Comparison of ENCODE assay signal across 26 mouse cellular contexts in the genomic region with DNA sequence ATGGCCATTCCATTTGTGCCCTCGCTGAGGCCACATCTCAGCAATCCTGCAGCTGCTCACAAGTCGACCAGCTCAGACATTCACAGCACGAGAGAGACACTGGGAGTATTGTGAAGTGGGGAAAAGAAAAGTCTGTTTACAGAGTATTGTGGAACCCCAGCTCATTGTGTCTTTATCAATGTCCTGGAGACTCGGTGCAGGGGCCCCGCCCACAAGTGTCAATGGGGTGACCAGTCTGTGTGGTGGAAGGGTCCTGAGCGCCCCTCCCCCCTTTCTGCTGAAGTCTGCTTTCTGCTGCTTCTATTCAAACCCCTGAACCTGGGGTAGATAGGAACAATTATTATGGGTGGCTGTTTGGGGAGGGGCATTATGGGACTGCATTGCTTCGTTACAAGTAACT. TPM values are rescaled to one million over a fixed set of nuclear protein-coding genes. Genes with fewer than 3 reads are reported as not detected.
DNase-seq lines count a peak whose midpoint lies in the region; ATAC-seq and TF ChIP-seq lines count a peak whose summit lies in the region.
"Had no signal": no experiment of that assay in that cellular context is flagged by ENCODE, and none has a peak within 500 bp of the region (broad histone marks: within the 10 kb centered on the region; RNA-seq: fewer than 3 reads in every experiment).

No protein-coding gene starts in this region.

- WGBS in forebrain, embryonic 11.5 days, result 23% methylated on average over 7 of the region's 7 CpGs
- WGBS in forebrain, embryonic 13.5 days, result 18% methylated on average over 7 of the region's 7 CpGs
- WGBS in midbrain, embryonic 11.5 days, result 25% methylated on average over 7 of the region's 7 CpGs
- WGBS in midbrain, postnatal 0 days, result 30% methylated on average over 7 of the region's 7 CpGs
- WGBS in embryonic facial prominence, embryonic 11.5 days, result 41% methylated on average over 7 of the region's 7 CpGs

- ATAC-seq in forebrain, embryonic 11.5 days (replicated peaks; ENCODE audit: low FRiP score), result peak; percentile 77
- no peak for ATAC-seq in forebrain, embryonic 13.5 days
- peak; percentile 80 for ATAC-seq in midbrain, embryonic 11.5 days (ENCODE audit: low FRiP score)
- no peak for ATAC-seq in midbrain, postnatal 0 days (ENCODE audit: low FRiP score)
- ATAC-seq in embryonic facial prominence, embryonic 11.5 days (replicated peaks; ENCODE audit: insufficient number of reproducible peaks, low FRiP score, low TSS enrichment, low read depth), result peak; percentile 48
- ATAC-seq: forebrain, embryonic 16.5 days; intestine, postnatal 0 days had no signal

- peaks cover 16% of the 10 kb centered on the region for H3K4me1 ChIP-seq in forebrain, embryonic 11.5 days (replicated peaks; ENCODE audit: control insufficient read depth, insufficient read depth, low read length)
- H3K4me1 ChIP-seq in forebrain, embryonic 13.5 days, result peaks cover 17% of the 10 kb centered on the region
- H3K4me1 ChIP-seq in midbrain, embryonic 11.5 days (ENCODE audit: control insufficient read depth, insufficient read depth, low read length), result peaks cover 24% of the 10 kb centered on the region
- H3K4me1 ChIP-seq in midbrain, postnatal 0 days (ENCODE audit: insufficient read depth, low read length), result no peaks in the 10 kb centered on the region
- H3K4me1 ChIP-seq in embryonic facial prominence, embryonic 11.5 days (ENCODE audit: control insufficient read depth, insufficient read depth, low read length), result no peaks in the 10 kb centered on the region
- H3K4me1 ChIP-seq: kidney, embryonic 15.5 days; limb, embryonic 12.5 days had no signal

- H3K9me3 ChIP-seq in forebrain, embryonic 11.5 days (ENCODE audit: control insufficient read depth, low read length), result no peaks in the 10 kb centered on the region
- H3K9me3 ChIP-seq in forebrain, embryonic 13.5 days (replicated peaks), result no peaks in the 10 kb centered on the region
- no peaks in the 10 kb centered on the region for H3K9me3 ChIP-seq in midbrain, embryonic 11.5 days (ENCODE audit: control insufficient read depth, low read length)
- H3K9me3 ChIP-seq in midbrain, postnatal 0 days (ENCODE audit: low read length), result no peaks in the 10 kb centered on the region
- H3K9me3 ChIP-seq in embryonic facial prominence, embryonic 11.5 days (replicated peaks; ENCODE audit: control insufficient read depth, low read length), result no peaks in the 10 kb centered on the region
- H3K9me3 ChIP-seq: G1E; kidney, embryonic 15.5 days; limb, embryonic 12.5 days; liver, embryonic 13.5 days had no signal

- TF ChIP-seq CTCF in midbrain, postnatal 0 days (IDR thresholded peaks at IDR 0.05), result no peak
- no peak for TF ChIP-seq CTCF in brain, embryonic 14.5 days (IDR thresholded peaks at IDR 0.05; ENCODE audit: borderline replicate concordance, extremely low read depth, insufficient read depth, insufficient read length)

- intact Hi-C loops in left cerebral cortex, postnatal 36 days (cut with DNase I), result no loop called here

- no peak overlapping the region for H3K4me3 ChIP-seq in forebrain, embryonic 11.5 days (ENCODE audit: low read depth, low read length)
- no peak overlapping the region for H3K4me3 ChIP-seq in forebrain, embryonic 13.5 days
- H3K4me3 ChIP-seq in midbrain, embryonic 11.5 days (ENCODE audit: low read depth, low read length), result no peak overlapping the region
- H3K4me3 ChIP-seq in midbrain, postnatal 0 days (ENCODE audit: low read depth, low read length), result no peak overlapping the region
- H3K4me3 ChIP-seq in embryonic facial prominence, embryonic 11.5 days (ENCODE audit: low read depth, low read length), result no peak overlapping the region
- H3K4me3 ChIP-seq: kidney, embryonic 15.5 days; limb, embryonic 12.5 days; liver, embryonic 13.5 days had no signal

- TF ChIP-seq POLR2A in brain, embryonic 14.5 days (IDR thresholded peaks at IDR 0.05; ENCODE audit: borderline replicate concordance, extremely low read depth, insufficient read depth, insufficient read length, poor library complexity, severe bottlenecking), result no peak

- H3K4me2 ChIP-seq in forebrain, embryonic 11.5 days (ENCODE audit: low read depth, low read length, severe bottlenecking), result 0 out of 2 replicates have a peak overlapping the region, but pooled peaks have one; percentile 6
- no peak overlapping the region for H3K4me2 ChIP-seq in forebrain, embryonic 13.5 days
- H3K4me2 ChIP-seq in midbrain, embryonic 11.5 days, result no peak overlapping the region; the same call in 1 of the 2 replicates
- no peak overlapping the region for H3K4me2 ChIP-seq in midbrain, postnatal 0 days (ENCODE audit: low read depth, low read length, poor library complexity, severe bottlenecking)
- H3K4me2 ChIP-seq in embryonic facial prominence, embryonic 11.5 days (ENCODE audit: low read depth, low read length), result no peak overlapping the region
- H3K4me2 ChIP-seq: kidney, embryonic 15.5 days; limb, embryonic 12.5 days; liver, embryonic 13.5 days; lung, embryonic 14.5 days had no signal

- H3K9ac ChIP-seq in forebrain, embryonic 11.5 days (ENCODE audit: low read length), result no peak overlapping the region
- no peak overlapping the region for H3K9ac ChIP-seq in forebrain, embryonic 13.5 days
- no peak overlapping the region for H3K9ac ChIP-seq in midbrain, embryonic 11.5 days (ENCODE audit: low read length)
- no peak overlapping the region for H3K9ac ChIP-seq in midbrain, postnatal 0 days (replicated peaks; ENCODE audit: low read length, poor library complexity, severe bottlenecking)
- H3K9ac ChIP-seq in embryonic facial prominence, embryonic 11.5 days (replicated peaks; ENCODE audit: low read length), result no peak overlapping the region
- H3K9ac ChIP-seq: kidney, embryonic 15.5 days; limb, embryonic 12.5 days; liver, embryonic 13.5 days; lung, embryonic 14.5 days had no signal

- H3K27me3 ChIP-seq in forebrain, embryonic 11.5 days (ENCODE audit: control insufficient read depth, insufficient read depth, low read length), result no peaks in the 10 kb centered on the region
- no peaks in the 10 kb centered on the region for H3K27me3 ChIP-seq in forebrain, embryonic 13.5 days
- no peaks in the 10 kb centered on the region for H3K27me3 ChIP-seq in midbrain, embryonic 11.5 days (ENCODE audit: control insufficient read depth, insufficient read depth, low read length)
- no peaks in the 10 kb centered on the region for H3K27me3 ChIP-seq in midbrain, postnatal 0 days (ENCODE audit: insufficient read depth, low read length)
- no peaks in the 10 kb centered on the region for H3K27me3 ChIP-seq in embryonic facial prominence, embryonic 11.5 days (ENCODE audit: control insufficient read depth, insufficient read depth, low read length)
- H3K27me3 ChIP-seq: kidney, embryonic 15.5 days; limb, embryonic 12.5 days had no signal

- peaks cover 2% of the 10 kb centered on the region; the same call in 1 of the 2 replicates for H3K36me3 ChIP-seq in forebrain, embryonic 11.5 days (ENCODE audit: control insufficient read depth, insufficient read depth, low read length)
- peaks cover 96% of the 10 kb centered on the region for H3K36me3 ChIP-seq in forebrain, embryonic 13.5 days (ENCODE audit: poor library complexity, severe bottlenecking)
- peaks cover 15% of the 10 kb centered on the region for H3K36me3 ChIP-seq in midbrain, embryonic 11.5 days (ENCODE audit: control insufficient read depth, insufficient read depth, low read length)
- peaks cover 51% of the 10 kb centered on the region for H3K36me3 ChIP-seq in midbrain, postnatal 0 days (ENCODE audit: insufficient read depth, low read length)
- no peaks in the 10 kb centered on the region for H3K36me3 ChIP-seq in embryonic facial prominence, embryonic 11.5 days (replicated peaks; ENCODE audit: control insufficient read depth, insufficient read depth, low read depth, low read length)
- H3K36me3 ChIP-seq: G1E; kidney, embryonic 15.5 days; limb, embryonic 12.5 days; liver, embryonic 13.5 days had no signal

- peak; percentile 69 for DNase-seq in forebrain, embryonic 11.5 days (ENCODE audit: low spot score)
- peak; percentile 90 for DNase-seq in midbrain, embryonic 11.5 days (ENCODE audit: low spot score, missing footprints)
- no peak for DNase-seq in midbrain, postnatal 0 days (ENCODE audit: low spot score)
- peak; percentile 33 for DNase-seq in brain, embryonic 14.5 days (ENCODE audit: low read depth)
- DNase-seq in embryonic facial prominence, embryonic 11.5 days (ENCODE audit: low spot score), result no peak
- DNase-seq in left cerebral cortex, postnatal 36 days (ENCODE audit: low spot score in 2 of 2), result no peak
- no peak for DNase-seq in yolk sac, embryonic 10.5 days (ENCODE audit: low spot score)
- DNase-seq: adrenal gland, postnatal 14 days; cerebellum, adult 8-10 months; gastrocnemius, postnatal 36 days; kidney, postnatal 4 days; liver, embryonic 13.5 days; lung, embryonic 14.5 days; lung, postnatal 36 days; thymus, postnatal 36 days had no signal

- H3K27ac ChIP-seq in forebrain, embryonic 11.5 days (ENCODE audit: low read depth, low read length), result peak overlapping the region; percentile 26; the same call in 1 of the 2 replicates
- H3K27ac ChIP-seq in forebrain, embryonic 13.5 days, result no peak overlapping the region
- H3K27ac ChIP-seq in midbrain, embryonic 11.5 days (ENCODE audit: low read depth, low read length), result peak overlapping the region; percentile 48
- H3K27ac ChIP-seq in midbrain, postnatal 0 days (ENCODE audit: low read depth, low read length), result no peak overlapping the region
- no peak overlapping the region for H3K27ac ChIP-seq in embryonic facial prominence, embryonic 11.5 days (replicated peaks; ENCODE audit: low read depth, low read length)
- H3K27ac ChIP-seq: kidney, embryonic 15.5 days; limb, embryonic 12.5 days; liver, embryonic 13.5 days had no signal

RNA-seq across cellular contexts. Expression of a gene that starts 23.4 kb away (rescaled TPM):
- polyA plus RNA-seq in forebrain, embryonic 11.5 days (2014; fragmentation: Nextera tagmentation; extraction: Ambion mirVana), result 53.5 and 60.0 TPM in 2 replicates
- 63.7 and 66.4 TPM in 2 replicates for polyA plus RNA-seq in forebrain, embryonic 13.5 days (2015; fragmentation: Nextera tagmentation; extraction: Ambion mirVana)
- polyA plus RNA-seq in midbrain, embryonic 11.5 days (2014; fragmentation: Nextera tagmentation; extraction: Ambion mirVana), result 49.8 and 53.9 TPM in 2 replicates
- 215 and 239 TPM in 2 replicates for total RNA-seq in midbrain, postnatal 0 days (2014; rRNA removed)
- polyA plus RNA-seq in midbrain, postnatal 0 days (2015; fragmentation: Nextera tagmentation; extraction: Ambion mirVana), result 75.2 and 78.7 TPM in 2 replicates
- 203 and 265 TPM in 2 replicates for polyA plus RNA-seq in brain, embryonic 14.5 days (2012; rRNA removed)
- 11.2 and 13.7 TPM in 2 replicates for polyA plus RNA-seq in embryonic facial prominence, embryonic 11.5 days (2014; fragmentation: Nextera tagmentation; extraction: Ambion mirVana)
- 100 to 1,000 TPM; 155 to 158 TPM for total RNA-seq in left cerebral cortex, postnatal 36 days (2021)
- total RNA-seq: common myeloid progenitor, adult 5-6 weeks; hematopoietic stem cell, adult 5-6 weeks; megakaryocyte-erythroid progenitor cell, adult 5-6 weeks had no signal

RNA-seq across cellular contexts. Expression of a gene that starts 25.9 kb away (rescaled TPM):
- polyA plus RNA-seq in forebrain, embryonic 11.5 days (2014; fragmentation: Nextera tagmentation; extraction: Ambion mirVana), result 86.9 and 94.3 TPM in 2 replicates
- polyA plus RNA-seq in forebrain, embryonic 13.5 days (2015; fragmentation: Nextera tagmentation; extraction: Ambion mirVana), result 84.2 and 89.6 TPM in 2 replicates
- 85.5 and 86.9 TPM in 2 replicates for polyA plus RNA-seq in midbrain, embryonic 11.5 days (2014; fragmentation: Nextera tagmentation; extraction: Ambion mirVana)
- total RNA-seq in midbrain, postnatal 0 days (2014; rRNA removed), result 71.9 and 85.8 TPM in 2 replicates
- polyA plus RNA-seq in midbrain, postnatal 0 days (2015; fragmentation: Nextera tagmentation; extraction: Ambion mirVana), result 62.8 and 64.9 TPM in 2 replicates
- polyA plus RNA-seq in brain, embryonic 14.5 days (2012; rRNA removed), result 121 and 126 TPM in 2 replicates
- polyA plus RNA-seq in embryonic facial prominence, embryonic 11.5 days (2014; fragmentation: Nextera tagmentation; extraction: Ambion mirVana), result 79.9 and 88.1 TPM in 2 replicates
- total RNA-seq in left cerebral cortex, postnatal 36 days (2021), result 10 to 100 TPM; 92.6 to 98.6 TPM

RNA-seq across cellular contexts. Expression of a gene that starts 26.0 kb away (rescaled TPM):
- polyA plus RNA-seq in forebrain, embryonic 11.5 days (2014; fragmentation: Nextera tagmentation; extraction: Ambion mirVana), result 4.2 and 6.9 TPM in 2 replicates
- polyA plus RNA-seq in forebrain, embryonic 13.5 days (2015; fragmentation: Nextera tagmentation; extraction: Ambion mirVana), result 4.0 and 4.6 TPM in 2 replicates
- polyA plus RNA-seq in midbrain, embryonic 11.5 days (2014; fragmentation: Nextera tagmentation; extraction: Ambion mirVana), result 4.7 and 6.3 TPM in 2 replicates
- total RNA-seq in midbrain, postnatal 0 days (2014; rRNA removed), result 4.3 and 5.8 TPM in 2 replicates
- polyA plus RNA-seq in midbrain, postnatal 0 days (2015; fragmentation: Nextera tagmentation; extraction: Ambion mirVana), result 5.0 and 5.1 TPM in 2 replicates
- polyA plus RNA-seq in brain, embryonic 14.5 days (2012; rRNA removed), result 5.2 and 6.7 TPM in 2 replicates
- polyA plus RNA-seq in embryonic facial prominence, embryonic 11.5 days (2014; fragmentation: Nextera tagmentation; extraction: Ambion mirVana), result 2.6 and 2.9 TPM in 2 replicates
- total RNA-seq in left cerebral cortex, postnatal 36 days (2021), result 10 to 100 TPM in 1 of 2 experiments, 1 to 10 TPM in 1; 6.8 to 10.0 TPM
- total RNA-seq: common myeloid progenitor, adult 5-6 weeks; hematopoietic stem cell, adult 5-6 weeks; megakaryocyte-erythroid progenitor cell, adult 5-6 weeks had no signal
- polyA plus RNA-seq: liver, embryonic 13.5 days; small intestine, adult 2 months had no signal

RNA-seq across cellular contexts. Expression of a gene that starts 39.2 kb away (rescaled TPM):
- polyA plus RNA-seq in forebrain, embryonic 11.5 days (2014; fragmentation: Nextera tagmentation; extraction: Ambion mirVana), result 1.1 and 3.4 TPM in 2 replicates
- polyA plus RNA-seq in forebrain, embryonic 13.5 days (2015; fragmentation: Nextera tagmentation; extraction: Ambion mirVana), result 1.1 and 1.2 TPM in 2 replicates
- polyA plus RNA-seq in midbrain, embryonic 11.5 days (2014; fragmentation: Nextera tagmentation; extraction: Ambion mirVana), result 0.97 and 2.2 TPM in 2 replicates
- 0.76 and 2.8 TPM in 2 replicates for total RNA-seq in midbrain, postnatal 0 days (2014; rRNA removed)
- polyA plus RNA-seq in midbrain, postnatal 0 days (2015; fragmentation: Nextera tagmentation; extraction: Ambion mirVana), result 0.85 and 1.1 TPM in 2 replicates
- polyA plus RNA-seq in brain, embryonic 14.5 days (2012; rRNA removed), result 1.8 and 2.3 TPM in 2 replicates
- 1.0 and 1.3 TPM in 2 replicates for polyA plus RNA-seq in embryonic facial prominence, embryonic 11.5 days (2014; fragmentation: Nextera tagmentation; extraction: Ambion mirVana)
- total RNA-seq in left cerebral cortex, postnatal 36 days (2021), result 1 to 10 TPM; 1.7 to 2.5 TPM
- total RNA-seq: common myeloid progenitor, adult 5-6 weeks; hematopoietic stem cell, adult 5-6 weeks; megakaryocyte-erythroid progenitor cell, adult 5-6 weeks had no signal
- polyA plus RNA-seq: G1E had no signal

RNA-seq across cellular contexts. Expression of a gene that starts 42.6 kb away (rescaled TPM):
- not detected in 2 replicates for polyA plus RNA-seq in forebrain, embryonic 11.5 days (2014; fragmentation: Nextera tagmentation; extraction: Ambion mirVana)
- polyA plus RNA-seq in forebrain, embryonic 13.5 days (2015; fragmentation: Nextera tagmentation; extraction: Ambion mirVana), result not detected in 2 replicates
- polyA plus RNA-seq in midbrain, embryonic 11.5 days (2014; fragmentation: Nextera tagmentation; extraction: Ambion mirVana), result not detected in 2 replicates
- total RNA-seq in midbrain, postnatal 0 days (2014; rRNA removed), result 4.1 TPM in 1 of 2 replicates, not detected in the other
- polyA plus RNA-seq in midbrain, postnatal 0 days (2015; fragmentation: Nextera tagmentation; extraction: Ambion mirVana), result 0.25 and 0.36 TPM in 2 replicates
- not detected in 2 replicates for polyA plus RNA-seq in brain, embryonic 14.5 days (2012; rRNA removed)
- not detected in 2 replicates for polyA plus RNA-seq in embryonic facial prominence, embryonic 11.5 days (2014; fragmentation: Nextera tagmentation; extraction: Ambion mirVana)
- 1 to 10 TPM; 3.0 to 5.5 TPM for total RNA-seq in left cerebral cortex, postnatal 36 days (2021)
- total RNA-seq: adrenal gland, postnatal 14 days; common myeloid progenitor, adult 5-6 weeks; G1E; gastrocnemius, postnatal 36 days; hematopoietic stem cell, adult 5-6 weeks; megakaryocyte-erythroid progenitor cell, adult 5-6 weeks had no signal
- polyA plus RNA-seq: forebrain, embryonic 16.5 days; G1E; heart, embryonic 16.5 days; intestine, postnatal 0 days; kidney, embryonic 15.5 days; limb, embryonic 12.5 days; liver, embryonic 13.5 days; lung, embryonic 14.5 days; small intestine, adult 2 months had no signal

Comparison
In these comparisons a context has a peak if more than half of its experiments do, and no peak if none do; other contexts are left out.
1. ATAC-seq: peak in forebrain, embryonic 11.5 days (single experiment), midbrain, embryonic 11.5 days (single experiment) and embryonic facial prominence, embryonic 11.5 days (single experiment); none in forebrain, embryonic 13.5 days (single experiment) and midbrain, postnatal 0 days (single experiment).
2. DNase-seq: peak in forebrain, embryonic 11.5 days (single experiment), midbrain, embryonic 11.5 days (single experiment) and brain, embryonic 14.5 days (single experiment); none in midbrain, postnatal 0 days (single experiment), embryonic facial prominence, embryonic 11.5 days (single experiment), left cerebral cortex, postnatal 36 days (0 of 2) and yolk sac, embryonic 10.5 days (single experiment).
3. H3K27ac ChIP-seq: peak in forebrain, embryonic 11.5 days (single experiment) and midbrain, embryonic 11.5 days (single experiment); none in forebrain, embryonic 13.5 days (single experiment), midbrain, postnatal 0 days (single experiment) and embryonic facial prominence, embryonic 11.5 days (single experiment).